Mouse (Mus musculus) bone marrow macrophage, adult 2 months (primary cell): ENCODE measurements around the gene Ung.

ENCODE experiments used
- CTCF ChIP-seq: IDR thresholded peaks from 2 replicates; pipeline ENCODE4 v1.5.1; 2012; ENCODE audit warnings: low read depth, mild to moderate bottlenecking, low read length, moderate library complexity
- POLR2A ChIP-seq: IDR thresholded peaks from 2 replicates; pipeline ENCODE4 v1.6.1; 2012; ENCODE audit warnings: mild to moderate bottlenecking, low read depth, low read length, borderline replicate concordance

DNA sequence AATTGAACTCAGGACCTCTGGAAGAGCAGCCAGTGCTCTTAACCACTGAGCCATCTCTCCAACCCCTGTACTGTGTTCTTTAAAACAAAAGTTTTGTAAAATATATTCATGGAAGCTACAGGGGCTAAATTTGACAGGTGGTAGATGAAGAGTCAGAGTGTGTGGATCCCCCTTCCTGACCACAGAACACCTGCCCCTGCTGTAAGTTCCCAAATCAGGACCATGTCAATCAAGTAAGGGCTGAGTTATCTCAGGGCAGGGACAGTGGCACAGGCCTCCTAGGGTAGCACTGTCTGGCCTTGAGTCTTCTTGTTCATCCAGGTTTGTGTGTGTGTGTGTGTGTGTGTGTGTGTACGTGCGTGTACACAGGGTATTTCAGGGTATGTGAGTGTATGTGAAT, 53.3 kb downstream of the Ung start:
- TF ChIP-seq POLR2A (no peak), CTCF (no peak)
